Mouse (Mus musculus) erythroid progenitor cell, adult 5-6 weeks (primary cell): ENCODE results near the gene Trim37. TPM values are rescaled to one million over a fixed set of nuclear protein-coding genes. Genes with fewer than 3 reads are reported as not detected.

Experiments used
- ATAC-seq: replicated peaks from 2 replicates; pipeline ENCODE4 v1.8.0; 2016; ENCODE audit warnings: moderate number of reproducible peaks, mild to moderate bottlenecking, moderate TSS enrichment, inconsistent platforms; ENCODE audit not compliant: poor library complexity, low FRiP score, severe bottlenecking
- total RNA-seq, 2 experiments: library from RNA; stranded (forward) in 1 of 2; stranded (reverse) in 1 of 2; fragments of 150-400 nt in 1 of 2; fragments of 186-747, 209-891 nt in 1 of 2; gene quantifications; 2 replicates each; pipeline versions ENCODE4 v1.2.3 to v1.2.4; 2015 to 2017; ENCODE audit warnings: low replicate concordance in 2 of 2

Trim37 gene
- total RNA-seq, 2 experiments from 2014 or later = 25.6 to 38.3 TPM

- no peak for ATAC-seq
Observed at GRCm38 (mm10) chr11:87263946-87264345, 137.1 kb downstream of the Trim37 start.

- ATAC-seq = no peak
Observed at GRCm38 (mm10) chr11:87266246-87266645, 139.4 kb downstream of the Trim37 start.

- no peak for ATAC-seq
Observed at GRCm38 (mm10) chr11:87268803-87269202, 141.9 kb downstream of the Trim37 start.

Other genes with a start within 250 kb of the Trim37 start
- gene Ypel2, start 133.4 kb upstream of the Trim37 start, total RNA-seq (2015; ENCODE audit: low replicate concordance) = 0.36 and 2.9 TPM in 2 replicates
- 0.13 and 1.5 TPM in 2 replicates for gene Ypel2, start 133.4 kb upstream of the Trim37 start, total RNA-seq (2017; ENCODE audit: low replicate concordance)
- gene Gdpd1, start 53.0 kb upstream of the Trim37 start, total RNA-seq (2015; ENCODE audit: low replicate concordance) = 5.0 and 8.4 TPM in 2 replicates
- gene Gdpd1, start 53.0 kb upstream of the Trim37 start, total RNA-seq (2017; ENCODE audit: low replicate concordance) = 3.3 and 5.7 TPM in 2 replicates
- gene Smg8, start 40.3 kb upstream of the Trim37 start, total RNA-seq (2015; ENCODE audit: low replicate concordance) = 2.2 and 3.4 TPM in 2 replicates
- gene Smg8, start 40.3 kb upstream of the Trim37 start, total RNA-seq (2017; ENCODE audit: low replicate concordance) = 5.8 and 6.2 TPM in 2 replicates
- 145 and 169 TPM in 2 replicates for gene Prr11, start 18.4 kb upstream of the Trim37 start, total RNA-seq (2015; ENCODE audit: low replicate concordance)
- 74.4 and 95.3 TPM in 2 replicates for gene Prr11, start 18.4 kb upstream of the Trim37 start, total RNA-seq (2017; ENCODE audit: low replicate concordance)
- gene Ska2, start 17.8 kb upstream of the Trim37 start, total RNA-seq (2015; ENCODE audit: low replicate concordance) = 148 and 181 TPM in 2 replicates
- gene Ska2, start 17.8 kb upstream of the Trim37 start, total RNA-seq (2017; ENCODE audit: low replicate concordance) = 114 and 145 TPM in 2 replicates
- 2.5 and 3.4 TPM in 2 replicates for gene Ppm1e, start 231.9 kb downstream of the Trim37 start, total RNA-seq (2015; ENCODE audit: low replicate concordance)
- gene Ppm1e, start 231.9 kb downstream of the Trim37 start, total RNA-seq (2017; ENCODE audit: low replicate concordance) = 1.4 and 2.8 TPM in 2 replicates